Mouse (Mus musculus) left cerebral cortex, adult 11 months (tissue): ENCODE measurements around the gene Sh3bp5.

Experiments used
- DNase-seq: peaks from one replicate; pipeline ENCODE4 v3.0.0; 2022; ENCODE audit warnings: low spot score

Sh3bp5 gene

DNA sequence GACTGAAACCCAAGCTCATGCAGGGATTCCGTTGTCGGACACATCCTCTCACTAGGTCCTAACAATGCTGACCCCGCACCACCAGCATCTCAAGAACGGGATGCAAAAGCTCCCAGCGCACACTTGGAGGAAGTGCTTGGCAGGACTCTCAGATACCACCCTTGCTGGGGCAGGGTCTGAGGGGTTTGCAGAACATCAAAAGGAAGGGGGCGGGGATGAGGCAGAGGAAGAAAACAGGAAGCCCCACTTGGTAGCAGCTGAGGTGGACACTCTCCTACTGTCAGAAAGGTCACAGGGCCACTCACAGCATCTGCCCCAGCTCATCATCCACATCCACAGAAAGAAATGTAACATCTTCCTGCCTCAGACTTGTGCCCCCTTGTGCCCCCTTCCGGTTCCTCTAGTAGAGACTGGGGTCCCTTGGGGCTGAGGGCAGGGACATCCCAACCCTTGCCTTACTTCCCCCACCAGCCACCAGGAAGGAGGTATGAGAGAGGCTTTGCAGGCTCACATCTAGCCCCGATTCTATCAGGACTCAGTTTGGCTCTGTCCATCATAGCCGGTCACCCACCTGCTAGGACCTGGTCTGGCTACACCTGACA lies 25.7 kb downstream of the Sh3bp5 start:
- DNase-seq = no peak

- no peak for DNase-seq
These were observed 27.2 kb downstream of the Sh3bp5 start for GRCm38 (mm10) chr14:31408666-31409065.

GRCm38 (mm10) chr14:31407911-31408604 lies 27.8 kb downstream of the Sh3bp5 start:
- no peak for DNase-seq

- DNase-seq = no peak
These were observed 28.7 kb downstream of the Sh3bp5 start for GRCm38 (mm10) chr14:31407208-31407607.

DNA sequence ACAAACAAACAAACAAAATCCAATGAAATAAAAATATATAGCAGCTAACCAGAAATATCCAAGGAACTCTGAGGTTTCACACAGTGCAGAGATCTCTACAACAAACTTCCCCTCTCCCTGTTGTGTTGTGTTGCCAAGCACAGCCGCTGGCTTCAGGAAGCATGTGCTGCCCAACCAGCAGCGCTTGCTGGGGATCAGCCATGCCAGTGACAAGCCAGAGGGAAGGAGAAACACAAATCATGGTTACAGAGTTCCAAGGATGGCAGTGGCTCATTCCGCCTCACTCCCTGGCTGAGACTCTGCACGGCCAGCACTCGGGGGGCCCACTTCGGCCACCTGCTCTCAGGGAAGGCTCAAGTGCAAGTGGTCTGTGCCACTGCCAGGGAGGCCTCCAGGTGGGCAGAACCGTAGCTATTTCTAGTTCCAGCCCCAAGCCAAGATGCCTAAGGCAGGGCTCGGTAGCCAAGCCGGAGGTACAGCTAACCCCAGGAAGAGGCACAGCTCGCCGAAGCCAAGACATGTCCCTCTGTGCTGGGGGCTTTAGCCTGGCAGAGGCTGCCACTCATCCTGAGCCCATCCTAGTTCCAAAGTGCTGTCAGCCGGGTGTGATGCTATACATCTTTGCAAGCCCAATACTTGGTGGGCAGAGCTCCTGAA lies 29.6 kb downstream of the Sh3bp5 start:
- DNase-seq = no peak

- no peak for DNase-seq
These were observed 30.2 kb downstream of the Sh3bp5 start for GRCm38 (mm10) chr14:31405652-31406051.

DNA sequence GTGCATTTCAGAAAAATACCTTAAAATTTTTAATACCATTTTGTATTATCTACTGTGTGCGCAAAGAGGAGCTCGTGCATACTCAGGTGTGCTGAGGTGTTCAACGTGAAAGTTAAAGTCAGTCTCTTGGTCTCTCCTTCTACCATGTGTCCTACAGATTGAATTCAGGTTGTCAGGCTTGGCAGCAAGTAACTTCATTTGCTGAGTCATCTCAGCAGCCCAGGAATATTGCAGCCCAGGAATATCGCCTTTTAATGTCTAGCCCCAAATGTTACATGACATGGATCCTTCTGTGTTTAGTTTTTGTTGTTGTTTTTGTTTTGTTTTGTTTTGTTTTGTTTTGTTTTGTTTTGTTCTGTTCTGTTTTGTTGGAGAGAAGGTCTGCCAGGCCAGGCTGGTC lies 31.2 kb downstream of the Sh3bp5 start:
- no peak for DNase-seq

GRCm38 (mm10) chr14:31403995-31404394 lies 31.9 kb downstream of the Sh3bp5 start:
- no peak for DNase-seq

GRCm38 (mm10) chr14:31403556-31403955 lies 32.3 kb downstream of the Sh3bp5 start:
- no peak for DNase-seq

GRCm38 (mm10) chr14:31402693-31403092 lies 33.2 kb downstream of the Sh3bp5 start:
- no peak for DNase-seq

GRCm38 (mm10) chr14:31401918-31402427 lies 33.9 kb downstream of the Sh3bp5 start:
- no peak for DNase-seq

DNA sequence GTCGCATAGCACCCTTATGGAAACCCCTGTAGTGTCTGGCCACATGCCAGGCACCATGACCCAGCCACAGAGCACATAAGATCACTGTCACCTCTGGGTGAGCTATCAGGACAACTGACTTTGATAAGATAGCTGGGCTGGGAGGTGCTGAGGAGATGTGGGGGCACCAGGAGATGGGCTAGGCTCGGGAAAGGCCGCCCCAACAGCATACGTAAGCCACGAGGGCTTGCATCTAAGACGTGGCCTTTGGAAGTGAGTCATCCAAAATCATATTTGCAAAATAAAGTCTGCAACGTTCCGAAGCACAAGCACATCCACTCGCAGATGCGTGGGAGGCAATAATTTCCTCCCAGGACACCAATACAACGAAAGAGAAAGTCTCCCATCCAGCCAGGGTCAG lies 35.0 kb downstream of the Sh3bp5 start:
- no peak for DNase-seq

GRCm38 (mm10) chr14:31400246-31400645 lies 35.6 kb downstream of the Sh3bp5 start:
- DNase-seq = no peak

- no peak for DNase-seq
These were observed 36.6 kb downstream of the Sh3bp5 start for GRCm38 (mm10) chr14:31399271-31399670.

DNA sequence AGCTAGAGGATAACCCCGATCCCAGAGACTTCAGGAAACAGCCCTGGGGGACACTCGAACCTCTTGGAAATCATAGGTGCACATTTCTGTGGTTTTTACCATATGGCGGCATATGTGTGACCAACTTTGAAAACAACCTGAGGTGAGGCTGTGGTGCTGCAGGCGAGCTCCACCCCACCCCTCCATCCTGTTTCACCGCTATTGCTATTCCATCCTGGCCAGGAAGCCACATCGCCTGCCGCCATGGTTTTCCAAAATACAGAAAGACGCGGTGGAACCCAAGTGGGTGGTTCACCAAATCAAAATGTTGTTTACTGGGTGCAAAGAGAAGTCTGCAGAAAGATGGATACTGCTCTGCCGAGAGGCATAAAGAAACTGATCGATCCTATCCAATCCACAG lies 37.1 kb downstream of the Sh3bp5 start:
- no peak for DNase-seq

DNA sequence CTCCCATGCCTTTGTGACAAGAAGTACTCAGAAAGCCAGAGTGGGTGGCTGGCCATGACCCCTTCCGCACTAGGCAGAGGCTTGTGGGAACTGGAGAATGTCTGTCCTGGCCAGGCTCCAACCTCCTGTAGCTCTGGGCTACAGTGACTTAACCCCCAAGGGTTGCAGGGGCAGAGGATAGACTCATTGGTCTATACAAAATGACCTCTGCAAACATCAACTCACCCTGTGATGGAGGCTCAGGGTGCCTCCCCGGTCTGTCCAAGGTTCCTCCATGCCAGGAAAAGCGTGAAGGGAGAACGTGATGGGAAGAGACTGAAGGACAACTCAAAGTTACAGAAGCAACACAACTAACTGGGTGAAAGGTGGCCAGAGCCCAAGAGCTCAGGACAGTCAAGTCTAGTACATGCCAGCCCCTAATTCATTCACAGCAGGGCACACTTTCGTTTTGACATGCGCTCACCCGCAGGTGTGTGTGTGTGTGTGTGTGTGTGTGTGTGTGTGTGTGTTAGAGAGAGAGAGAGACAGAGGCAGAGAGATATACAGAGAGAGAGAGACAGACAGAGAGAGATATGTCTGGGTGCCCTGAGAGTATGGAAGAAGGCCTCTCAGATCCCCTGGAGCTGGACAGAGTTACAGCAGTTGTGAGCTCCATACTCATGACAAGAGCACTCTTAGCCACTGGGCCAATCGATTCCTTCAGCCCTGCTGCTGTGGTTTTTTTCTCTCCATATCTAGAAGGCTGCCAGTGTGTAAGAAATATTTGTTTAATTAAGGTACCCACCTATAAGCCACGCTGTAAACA lies 37.9 kb downstream of the Sh3bp5 start:
- no peak for DNase-seq

- DNase-seq = no peak
These were observed 38.5 kb downstream of the Sh3bp5 start for GRCm38 (mm10) chr14:31397353-31397752.

DNA sequence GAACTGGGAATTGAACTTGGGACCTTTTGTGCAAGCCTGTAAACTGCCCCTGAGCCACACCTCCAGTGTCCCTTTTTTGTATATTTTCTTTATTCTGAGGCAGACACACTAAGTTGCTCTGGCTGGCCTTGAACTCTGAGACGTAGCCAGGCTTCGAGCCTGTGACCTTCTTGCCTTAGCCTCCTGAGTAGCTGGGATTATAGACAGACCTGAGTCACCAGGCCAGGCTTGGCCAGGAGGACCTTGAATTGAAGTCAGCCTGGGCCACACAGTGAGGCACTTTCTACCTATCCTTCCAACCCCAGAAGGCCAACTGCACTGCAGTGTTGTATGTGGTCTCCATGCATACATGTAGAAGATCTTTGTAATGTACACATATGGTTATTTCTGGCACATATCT lies 39.5 kb downstream of the Sh3bp5 start:
- DNase-seq = no peak

DNA sequence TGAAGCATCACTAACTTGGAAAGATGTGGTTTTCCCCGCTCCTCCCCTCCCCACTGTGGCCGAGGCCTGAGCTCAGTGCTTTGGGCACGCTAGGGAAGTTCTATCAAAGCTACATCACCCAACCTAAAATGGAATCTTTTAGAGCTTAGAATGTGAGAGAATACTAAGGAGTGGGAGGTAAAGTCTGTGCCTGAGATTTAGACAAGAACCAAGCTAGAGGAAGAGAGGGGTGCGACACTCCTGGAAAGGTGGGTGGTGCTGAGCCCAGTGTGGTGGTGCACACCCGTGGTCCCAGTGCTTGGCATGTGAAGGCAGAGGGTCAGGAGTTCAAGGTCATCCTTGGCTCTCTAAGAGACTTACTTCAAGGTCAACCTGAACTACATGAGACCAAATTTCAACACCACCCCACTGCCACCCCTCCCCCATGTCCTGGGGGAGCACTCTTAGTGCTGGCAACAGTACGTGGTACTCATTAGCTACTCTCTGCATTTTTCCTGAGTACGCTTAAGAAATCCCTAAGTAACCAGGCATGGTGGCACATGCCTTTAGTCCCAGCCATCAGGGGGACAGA lies 40.2 kb downstream of the Sh3bp5 start:
- no peak for DNase-seq

- DNase-seq = no peak
These were observed 40.9 kb downstream of the Sh3bp5 start for GRCm38 (mm10) chr14:31394822-31395532.

DNA sequence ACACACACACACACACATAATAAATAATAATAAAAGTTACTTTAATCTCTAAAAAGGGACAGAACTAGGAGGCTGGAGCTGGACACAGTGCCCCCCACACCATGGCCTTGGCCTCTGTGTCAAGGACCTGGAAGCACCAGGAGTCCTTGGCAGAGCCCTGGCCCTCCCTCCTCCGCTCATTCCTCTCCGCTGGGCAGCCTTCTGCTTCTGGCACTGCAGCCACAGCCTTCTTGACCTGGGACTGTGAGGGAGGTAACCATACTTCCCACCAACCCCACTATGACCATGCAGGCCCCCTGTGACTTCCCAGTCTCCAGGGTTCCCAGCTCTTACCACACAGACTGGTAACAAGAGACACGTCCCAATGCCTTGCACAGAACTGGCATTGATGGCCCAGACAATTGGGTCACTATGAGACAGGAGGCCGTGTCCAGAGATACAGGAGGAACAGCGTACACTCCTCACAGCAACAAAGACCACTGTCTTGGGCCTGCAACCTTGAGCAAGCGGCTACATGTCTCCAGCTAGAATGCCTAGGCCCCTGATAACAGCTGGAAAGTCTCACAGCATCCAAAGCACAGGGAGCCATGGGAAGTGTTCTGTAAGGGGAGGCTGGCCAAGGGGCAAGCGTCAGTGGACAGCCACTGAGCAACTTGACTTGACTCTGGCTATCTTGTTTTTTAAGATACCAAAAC lies 41.8 kb downstream of the Sh3bp5 start:
- DNase-seq = no peak
